Mouse (Mus musculus): ENCODE measurements around the gene Ndufa5.

DNA sequence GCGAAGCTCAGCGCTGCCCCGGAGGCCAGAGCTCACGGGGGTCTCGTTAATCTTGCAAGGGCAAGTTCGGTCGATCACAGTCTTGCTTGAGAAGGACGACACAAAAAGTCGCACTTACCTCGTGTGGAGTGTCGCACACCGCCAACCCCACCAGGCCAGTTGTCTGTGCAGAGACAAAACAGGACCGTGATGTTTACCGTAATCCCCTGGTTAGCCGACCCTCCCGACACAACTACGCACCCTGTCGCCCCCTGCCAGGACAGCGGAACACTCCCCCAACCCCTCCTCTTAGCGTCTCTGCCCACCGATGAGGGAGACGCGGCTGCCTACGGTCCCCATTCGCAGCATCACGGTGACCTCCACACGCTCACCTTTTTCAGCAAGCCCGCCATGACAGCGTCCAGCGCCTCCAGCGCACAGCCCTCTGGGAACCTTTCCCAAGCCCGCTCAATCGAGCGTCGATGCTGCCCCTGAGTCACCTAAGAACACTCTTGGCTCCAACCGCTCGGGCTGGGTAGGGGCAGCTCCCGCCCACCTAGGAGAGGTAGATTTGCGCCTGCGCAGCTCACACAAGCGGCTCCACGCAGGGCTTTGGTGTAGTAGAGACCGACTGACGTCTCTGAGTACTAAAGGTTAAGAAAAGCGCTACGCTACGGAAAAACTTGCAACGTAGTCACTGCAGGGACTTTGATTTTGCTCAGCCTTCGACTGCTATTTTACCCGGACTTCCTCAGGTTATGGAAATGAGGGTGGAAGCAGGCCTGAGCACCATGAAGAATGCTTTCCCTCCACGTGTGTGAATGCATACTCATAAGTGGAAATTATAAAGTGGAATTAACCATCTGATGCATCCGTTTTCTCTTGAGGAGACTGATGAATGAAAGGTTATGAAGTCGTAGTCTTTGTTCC is at the start of gene Ndufa5:
- TF ChIP-seq GATA1 (IDR thresholded peaks at IDR 0.05; ENCODE audit: low read length) = no peak
- no peak for TF ChIP-seq TAL1 (IDR thresholded peaks at IDR 0.05; ENCODE audit: low read length)

All from erythroblast, embryonic 14.5 days (primary cell).